Mouse (Mus musculus): ENCODE measurements around the gene Vipr1.

Gene Vipr1

GRCm38 (mm10) chr9:121630627-121631026, 11.9 kb upstream of the Vipr1 start:
- in situ Hi-C loops (cut with MboI; ENCODE audit: unreplicated experiment in 2 of 2): no loop called here

GRCm38 (mm10) chr9:121631946-121632345, 10.6 kb upstream of the Vipr1 start:
- in situ Hi-C loops (cut with MboI; ENCODE audit: unreplicated experiment in 2 of 2): no loop called here

GRCm38 (mm10) chr9:121632891-121633290, 9.6 kb upstream of the Vipr1 start:
- in situ Hi-C loops (cut with MboI; ENCODE audit: unreplicated experiment in 2 of 2): no loop called here

GRCm38 (mm10) chr9:121633306-121633705, 9.2 kb upstream of the Vipr1 start:
- in situ Hi-C loops (cut with MboI; ENCODE audit: unreplicated experiment in 2 of 2): no loop called here

- in situ Hi-C loops (cut with MboI; ENCODE audit: unreplicated experiment in 2 of 2): no loop called here
Measured at GRCm38 (mm10) chr9:121635835-121636576, 6.5 kb upstream of the Vipr1 start.

- in situ Hi-C loops (cut with MboI; ENCODE audit: unreplicated experiment in 2 of 2): no loop called here
Measured at GRCm38 (mm10) chr9:121639790-121640189, 2.7 kb upstream of the Vipr1 start.

- in situ Hi-C loops (cut with MboI; ENCODE audit: unreplicated experiment in 2 of 2): no loop called here
Measured at GRCm38 (mm10) chr9:121641235-121641915, 1.1 kb upstream of the Vipr1 start.

- in situ Hi-C loops (cut with MboI; ENCODE audit: unreplicated experiment in 2 of 2): no loop called here
Measured at GRCm38 (mm10) chr9:121642001-121642400, 515 bp upstream of the Vipr1 start, which contains the start of gene Lyzl4. Gene Lyzl4 (minus strand): TSS chr9:121642096.

GRCm38 (mm10) chr9:121644855-121645254, 2.3 kb downstream of the Vipr1 start:
- in situ Hi-C loops (cut with MboI; ENCODE audit: unreplicated experiment in 2 of 2): no loop called here

- in situ Hi-C loops (cut with MboI; ENCODE audit: unreplicated experiment in 2 of 2): no loop called here
Measured at GRCm38 (mm10) chr9:121647026-121647425, 4.5 kb downstream of the Vipr1 start.

GRCm38 (mm10) chr9:121653668-121654067, 11.2 kb downstream of the Vipr1 start:
- in situ Hi-C loops (cut with MboI; ENCODE audit: unreplicated experiment in 2 of 2): loop anchor here in 1 of 2 experiments (10.0 kb wide), 1 partner anchor 171 kb away; no protein-coding TSS in a partner anchor

GRCm38 (mm10) chr9:121656322-121656721, 13.8 kb downstream of the Vipr1 start:
- in situ Hi-C loops (cut with MboI; ENCODE audit: unreplicated experiment in 2 of 2): loop anchor here in 1 of 2 experiments (10.0 kb wide), 1 partner anchor 168 kb away; no protein-coding TSS in a partner anchor

- in situ Hi-C loops (cut with MboI; ENCODE audit: unreplicated experiment in 2 of 2): loop anchor here in 1 of 2 experiments (10.0 kb wide), 1 partner anchor 168 kb away; no protein-coding TSS in a partner anchor
Measured at GRCm38 (mm10) chr9:121657143-121657542, 14.6 kb downstream of the Vipr1 start.

GRCm38 (mm10) chr9:121658248-121658647, 15.7 kb downstream of the Vipr1 start:
- in situ Hi-C loops (cut with MboI; ENCODE audit: unreplicated experiment in 2 of 2): loop anchor here in 1 of 2 experiments (10.0 kb wide), 1 partner anchor 167 kb away; no protein-coding TSS in a partner anchor

- in situ Hi-C loops (cut with MboI; ENCODE audit: unreplicated experiment in 2 of 2): loop anchor here (10.0 kb wide), 1 partner anchor 165 kb away; no protein-coding TSS in a partner anchor
Measured at GRCm38 (mm10) chr9:121659791-121660190, 17.3 kb downstream of the Vipr1 start.

- in situ Hi-C loops (cut with MboI; ENCODE audit: unreplicated experiment in 2 of 2): loop anchor here in 1 of 2 experiments (10.0 kb wide), 1 partner anchor 161 kb away; no protein-coding TSS in a partner anchor
Measured at GRCm38 (mm10) chr9:121663467-121663866, 21.0 kb downstream of the Vipr1 start.

GRCm38 (mm10) chr9:121664104-121664503, 21.6 kb downstream of the Vipr1 start:
- in situ Hi-C loops (cut with MboI; ENCODE audit: unreplicated experiment in 2 of 2): loop anchor here in 1 of 2 experiments (10.0 kb wide), 1 partner anchor 161 kb away; no protein-coding TSS in a partner anchor

- in situ Hi-C loops (cut with MboI; ENCODE audit: unreplicated experiment in 2 of 2): loop anchor here in 1 of 2 experiments (10.0 kb wide), 1 partner anchor 158 kb away; no protein-coding TSS in a partner anchor
Measured at GRCm38 (mm10) chr9:121666957-121667630, 24.6 kb downstream of the Vipr1 start.

- in situ Hi-C loops (cut with MboI; ENCODE audit: unreplicated experiment in 2 of 2): loop anchor here in 1 of 2 experiments (10.0 kb wide), 1 partner anchor 157 kb away; no protein-coding TSS in a partner anchor
Measured at GRCm38 (mm10) chr9:121667822-121668221, 25.3 kb downstream of the Vipr1 start.

- in situ Hi-C loops (cut with MboI; ENCODE audit: unreplicated experiment in 2 of 2): loop anchor here in 1 of 2 experiments (10.0 kb wide), 1 partner anchor 155 kb away; no protein-coding TSS in a partner anchor
Measured at GRCm38 (mm10) chr9:121669348-121669791, 26.9 kb downstream of the Vipr1 start.

All from v-Abl transformed pro-B cells (cell line).